Mouse (Mus musculus): ENCODE data around the gene Mon2.
"Not testable (repeated sequence)": the region's sequence is repeated elsewhere in the genome, so short reads cannot be mapped to it uniquely, and the experiment has no call there.

The Mon2 gene

GRCm38 (mm10) chr10:122965650-122966049, 110.7 kb downstream of the Mon2 start:
- DNase-seq (ENCODE audit: extremely low read depth, low read depth, low spot score), result not testable (repeated sequence)

- no peak for DNase-seq (ENCODE audit: extremely low read depth, low read depth, low spot score)
Observed at GRCm38 (mm10) chr10:122964241-122964636, 112.1 kb downstream of the Mon2 start.

GRCm38 (mm10) chr10:122963463-122964240, 112.7 kb downstream of the Mon2 start:
- DNase-seq (ENCODE audit: extremely low read depth, low read depth, low spot score), result no peak

GRCm38 (mm10) chr10:122962651-122963050, 113.7 kb downstream of the Mon2 start:
- no peak for DNase-seq (ENCODE audit: extremely low read depth, low read depth, low spot score)

DNA sequence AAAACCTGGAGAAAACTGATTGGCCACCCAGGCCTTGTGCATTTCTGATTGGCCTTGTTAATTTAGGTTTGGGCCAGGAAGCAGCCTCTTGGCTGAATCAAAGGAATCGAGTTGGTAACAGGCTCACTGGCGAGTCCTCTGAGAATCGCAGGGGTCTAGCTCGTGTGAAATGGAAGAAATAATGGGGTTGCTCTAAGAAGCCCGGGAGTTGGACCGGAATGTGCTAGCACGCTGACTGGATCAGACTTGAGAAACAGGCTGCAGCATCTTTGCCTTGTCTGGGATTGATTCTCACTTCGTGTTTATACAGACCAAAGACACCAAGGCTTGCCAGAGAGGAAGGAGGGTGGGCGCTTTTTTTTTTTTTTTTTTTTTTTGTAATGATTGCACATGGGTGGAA, 114.8 kb downstream of the Mon2 start:
- no peak for DNase-seq (ENCODE audit: extremely low read depth, low read depth, low spot score)

- DNase-seq (ENCODE audit: extremely low read depth, low read depth, low spot score), result no peak
Observed at GRCm38 (mm10) chr10:122960738-122961137, 115.6 kb downstream of the Mon2 start.

DNA sequence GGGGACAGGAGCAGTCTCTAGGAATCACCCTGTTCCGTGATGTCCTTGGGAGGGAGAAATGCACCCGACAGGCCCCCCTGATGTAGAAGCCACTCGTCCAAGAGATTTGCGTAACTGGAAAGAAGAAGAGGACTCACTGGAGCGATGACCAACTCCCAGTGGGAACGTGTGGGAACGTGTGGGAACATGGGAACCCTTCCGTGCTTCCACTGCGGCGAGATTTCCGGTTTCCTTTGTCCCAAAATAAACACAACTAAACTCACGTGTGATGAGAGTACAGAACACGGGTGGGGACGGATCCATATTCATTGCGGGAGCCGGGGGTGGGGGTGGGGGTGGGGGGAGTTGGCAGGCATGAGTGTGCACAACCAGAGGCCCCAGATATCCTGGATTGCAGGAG, 116.1 kb downstream of the Mon2 start:
- DNase-seq (ENCODE audit: extremely low read depth, low read depth, low spot score), result no peak

DNA sequence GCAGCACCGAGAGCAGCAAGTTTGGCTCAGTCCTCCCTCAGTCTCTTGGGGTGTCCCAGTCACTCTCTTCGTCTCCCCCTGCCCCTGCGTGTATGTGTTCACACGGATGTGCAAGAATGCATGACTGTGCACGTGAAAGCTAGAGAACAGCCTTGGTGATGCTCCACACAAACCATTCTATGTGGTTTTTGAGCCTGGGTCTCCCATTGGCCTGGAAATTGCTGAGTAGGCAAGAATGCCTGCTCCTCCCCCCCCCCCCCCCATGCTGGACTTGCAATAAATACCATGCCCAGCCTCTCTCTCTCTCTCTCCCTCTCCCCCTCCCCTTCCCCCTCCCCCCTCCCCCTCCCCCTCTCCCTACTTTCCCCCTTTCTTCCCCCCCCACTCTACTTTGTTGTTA, 117.6 kb downstream of the Mon2 start:
- DNase-seq (ENCODE audit: extremely low read depth, low read depth, low spot score), result no peak

DNA sequence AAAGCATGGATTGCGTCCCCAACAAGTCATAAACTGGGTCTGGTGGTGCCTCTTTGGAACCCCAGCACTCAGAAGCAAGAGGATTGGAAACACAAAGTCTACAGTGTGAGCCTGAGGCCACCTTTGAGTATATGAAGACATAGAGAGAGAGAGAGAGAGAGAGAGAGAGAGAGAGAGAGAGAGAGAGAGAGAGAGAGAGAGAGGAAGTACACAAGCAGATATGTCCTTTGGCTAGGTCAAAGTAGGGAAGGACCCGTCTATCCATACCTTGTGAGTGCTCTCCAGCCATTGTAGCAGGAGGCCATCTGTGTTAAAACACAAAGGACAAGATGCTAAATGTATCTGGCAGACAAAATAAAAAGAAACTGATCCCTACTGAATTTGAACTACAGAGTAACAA, 118.4 kb downstream of the Mon2 start:
- DNase-seq (ENCODE audit: extremely low read depth, low read depth, low spot score), result no peak

GRCm38 (mm10) chr10:122953576-122953975, 122.7 kb downstream of the Mon2 start:
- DNase-seq (ENCODE audit: extremely low read depth, low read depth, low spot score), result no peak

- DNase-seq (ENCODE audit: extremely low read depth, low read depth, low spot score), result no peak
Observed at GRCm38 (mm10) chr10:122950966-122951365, 125.3 kb downstream of the Mon2 start.

DNA sequence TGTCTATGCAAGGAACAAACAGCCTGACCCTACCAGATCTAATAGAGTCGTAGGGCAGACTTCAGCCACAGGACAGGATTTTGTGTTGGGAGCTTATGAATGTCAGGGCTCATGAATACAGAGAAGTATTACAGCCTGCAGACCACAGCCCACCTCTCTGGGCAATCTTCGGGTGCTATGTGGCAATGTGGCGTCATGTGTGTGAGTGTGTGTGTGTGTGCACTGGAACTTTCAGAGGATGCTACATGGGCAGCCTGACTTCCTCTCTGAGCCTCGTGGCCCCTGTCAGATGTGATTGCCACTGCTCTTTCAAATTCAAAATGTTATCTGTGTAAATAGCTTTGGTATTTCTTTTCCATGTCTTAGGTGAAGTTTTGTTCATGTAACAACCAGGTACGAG, 131.4 kb downstream of the Mon2 start:
- DNase-seq (ENCODE audit: extremely low read depth, low read depth, low spot score), result no peak

DNA sequence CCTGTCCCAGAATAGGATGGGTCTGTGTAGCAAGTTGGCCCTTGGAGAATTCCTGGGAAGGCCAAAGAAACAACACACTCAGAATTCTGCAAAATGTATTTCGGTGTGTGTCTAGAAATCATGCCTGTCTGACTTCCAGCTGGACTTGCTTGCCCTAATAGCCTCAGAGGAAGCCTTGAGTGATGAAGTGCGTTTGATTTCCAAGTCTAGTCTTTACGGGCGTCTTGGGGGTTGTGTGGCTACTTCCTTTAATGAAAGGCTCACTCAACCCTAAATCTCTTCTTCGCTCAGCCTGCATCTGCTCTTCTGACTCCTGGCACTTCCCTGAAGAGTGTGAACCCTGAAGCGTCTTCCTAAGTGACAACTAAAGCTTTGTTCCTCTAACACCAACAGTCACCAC, 132.5 kb downstream of the Mon2 start:
- DNase-seq (ENCODE audit: extremely low read depth, low read depth, low spot score), result no peak

DNA sequence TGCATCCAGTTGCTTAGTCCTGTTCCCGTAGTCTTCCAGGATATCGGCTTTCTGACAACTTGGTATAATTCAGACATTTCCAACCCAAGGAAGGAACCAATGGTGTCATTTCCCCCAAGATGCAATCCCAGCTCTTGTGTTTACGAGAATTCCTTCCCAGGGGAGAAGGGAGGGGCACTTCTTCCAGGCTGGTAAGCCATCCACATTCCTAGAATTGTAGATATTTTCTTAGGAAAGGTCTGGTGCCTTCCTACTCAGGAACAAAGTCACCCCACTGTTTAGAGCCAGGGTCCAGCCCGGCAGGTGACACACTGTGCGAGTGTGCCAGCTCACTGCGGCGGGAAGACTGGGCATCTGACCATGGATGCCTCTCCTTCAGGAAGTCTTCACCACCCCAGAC, 133.5 kb downstream of the Mon2 start:
- no peak for DNase-seq (ENCODE audit: extremely low read depth, low read depth, low spot score)
